Comparison of ENCODE assay signal across 27 mouse cellular contexts in genomic region chr10:18365432-18365831, GRCm38 (mm10).
"Had no signal": no experiment of that assay in that cellular context is flagged by ENCODE, and none has a peak within 500 bp of the region (broad histone marks: within the 10 kb centered on the region; RNA-seq: fewer than 3 reads in every experiment).

No protein-coding gene starts in this region.

- H3K27ac ChIP-seq: gastrocnemius, adult 2 months; heart, adult 2 months; heart, embryonic 13.5 days; heart, embryonic 15.5 days; hindbrain, embryonic 13.5 days; hindbrain, embryonic 15.5 days; hindbrain, postnatal 0 days; kidney, embryonic 15.5 days; kidney, postnatal 0 days; left cerebral cortex, adult 2 months; limb, embryonic 10.5 days; limb, embryonic 12.5 days; liver, embryonic 13.5 days had no signal

- H3K9ac ChIP-seq: heart, embryonic 13.5 days; heart, embryonic 15.5 days; hindbrain, embryonic 13.5 days; hindbrain, embryonic 15.5 days; kidney, embryonic 15.5 days; limb, embryonic 12.5 days; liver, embryonic 13.5 days had no signal

- H3K4me3 ChIP-seq: gastrocnemius, adult 2 months; heart, adult 2 months; heart, embryonic 13.5 days; heart, embryonic 15.5 days; hindbrain, embryonic 13.5 days; hindbrain, embryonic 15.5 days; kidney, embryonic 15.5 days; layer of hippocampus, adult 2 months; left cerebral cortex, adult 2 months; limb, embryonic 10.5 days; limb, embryonic 12.5 days; liver, embryonic 13.5 days had no signal

- DNase-seq: gastrocnemius, adult 2 months; gastrocnemius, postnatal 14 days; gastrocnemius, postnatal 36 days; heart, adult 11 months; heart, adult 2 months; heart, postnatal 14 days; heart, postnatal 36 days; kidney, adult 11 months; kidney, adult 2 months; kidney, adult 9 months; kidney, postnatal 25 days; kidney, postnatal 4 days; liver; liver, embryonic 13.5 days had no signal

- H3K4me1 ChIP-seq: heart, embryonic 15.5 days had no signal

- H3K4me2 ChIP-seq: heart, embryonic 11.5 days; heart, embryonic 13.5 days; heart, embryonic 15.5 days; hindbrain, embryonic 13.5 days; hindbrain, embryonic 15.5 days; kidney, embryonic 15.5 days; limb, embryonic 12.5 days; liver, embryonic 11.5 days; liver, embryonic 13.5 days had no signal

- H3K27me3 ChIP-seq: heart, embryonic 13.5 days; heart, embryonic 15.5 days; hindbrain, embryonic 13.5 days; hindbrain, embryonic 15.5 days; kidney, embryonic 15.5 days; limb, embryonic 12.5 days; liver, embryonic 13.5 days had no signal

- ATAC-seq: hindbrain, postnatal 0 days had no signal

- H3K9me3 ChIP-seq: heart, embryonic 13.5 days; heart, embryonic 15.5 days; hindbrain, embryonic 13.5 days; hindbrain, embryonic 15.5 days; limb, embryonic 10.5 days; limb, embryonic 12.5 days; liver, embryonic 13.5 days had no signal

- H3K36me3 ChIP-seq: heart, embryonic 13.5 days; heart, embryonic 15.5 days; hindbrain, embryonic 13.5 days; hindbrain, embryonic 15.5 days; kidney, embryonic 15.5 days; limb, embryonic 10.5 days; limb, embryonic 12.5 days; liver, embryonic 13.5 days had no signal
